Mouse (Mus musculus) testis, adult 2 months (tissue): ENCODE data around the gene Ppara.

Experiments
- CTCF ChIP-seq: fragments of 200-500 bp; IDR thresholded peaks from 2 replicates; pipeline ENCODE4 v1.5.1; 2012; ENCODE audit warnings: low read depth, mild to moderate bottlenecking, inconsistent platforms, low read length, moderate library complexity; ENCODE audit not compliant: control insufficient read depth, insufficient read depth, insufficient replicate concordance
- POLR2A ChIP-seq: fragments of 200-500 bp; IDR thresholded peaks from 2 replicates; pipeline ENCODE4 v1.6.1; 2012; ENCODE audit warnings: low read depth, mild to moderate bottlenecking, inconsistent platforms, low read length, moderate library complexity; ENCODE audit not compliant: control insufficient read depth

GRCm38 (mm10) chr15:85716591-85716990 is 18.2 kb upstream of the Ppara start:
- TF ChIP-seq CTCF (no peak), POLR2A (no peak)
